Mouse (Mus musculus) frontal cortex, postnatal 36 days (tissue): Measurements from ENCODE around the gene Gm7075.
"Not testable (repeated sequence)": the region's sequence is repeated elsewhere in the genome, so short reads cannot be mapped to it uniquely, and the experiment has no call there.

Experiments used
- DNase-seq, 2 experiments: peaks; one replicate each; pipeline ENCODE4 v3.0.0; 2022; ENCODE audit warnings: low spot score in 2 of 2

Gm7075 gene

GRCm38 (mm10) chr10:63421739-63422735 lies at the start of gene Gm7075:
Gene Gm7075, minus strand, starts transcription at chr10:63421789.
- DNase-seq: peak; percentile 18 to 24

GRCm38 (mm10) chr10:63460935-63461334 lies 39.3 kb upstream of the Gm7075 start:
- DNase-seq: no peak

DNA sequence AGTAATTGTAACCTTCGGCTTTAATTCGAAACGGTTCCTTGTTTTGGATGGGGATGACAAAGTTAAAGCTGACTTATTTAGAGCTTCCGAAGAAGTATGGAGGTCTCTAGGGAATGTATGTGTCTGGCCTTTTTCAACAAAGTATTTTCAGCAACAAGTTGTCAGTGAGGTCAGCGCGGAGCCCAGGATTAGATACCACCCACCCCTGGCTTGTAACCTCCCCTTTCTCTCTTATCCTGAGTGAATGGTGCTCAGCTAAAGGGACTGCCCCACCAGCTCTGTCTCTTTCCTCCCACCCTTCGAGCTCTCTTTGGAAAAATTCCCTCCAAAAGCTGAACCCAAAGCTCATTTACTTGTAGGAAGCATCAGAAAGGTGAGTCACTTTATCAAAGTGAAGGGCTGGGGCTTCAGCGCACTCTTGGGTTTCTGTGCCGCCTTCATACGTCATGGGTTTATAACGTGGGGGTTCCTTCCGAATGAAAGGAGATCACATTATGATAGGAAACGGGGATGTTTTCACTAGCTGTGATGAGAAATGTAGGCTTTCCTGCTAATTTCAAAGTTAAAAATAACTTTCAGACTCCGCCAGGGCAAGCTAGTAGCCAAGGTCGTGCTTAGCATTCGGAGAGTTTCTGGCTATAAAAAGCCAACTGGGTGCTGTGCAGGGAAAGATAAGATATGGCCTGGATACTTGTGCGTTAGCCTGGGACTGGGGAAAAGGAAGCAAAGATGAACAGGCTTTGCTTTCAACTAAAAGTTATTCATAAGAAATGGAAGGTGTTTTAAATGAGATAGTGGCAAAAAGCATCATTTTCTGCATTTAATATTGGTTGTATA lies 35.9 kb upstream of the Gm7075 start:
- no peak for DNase-seq

DNA sequence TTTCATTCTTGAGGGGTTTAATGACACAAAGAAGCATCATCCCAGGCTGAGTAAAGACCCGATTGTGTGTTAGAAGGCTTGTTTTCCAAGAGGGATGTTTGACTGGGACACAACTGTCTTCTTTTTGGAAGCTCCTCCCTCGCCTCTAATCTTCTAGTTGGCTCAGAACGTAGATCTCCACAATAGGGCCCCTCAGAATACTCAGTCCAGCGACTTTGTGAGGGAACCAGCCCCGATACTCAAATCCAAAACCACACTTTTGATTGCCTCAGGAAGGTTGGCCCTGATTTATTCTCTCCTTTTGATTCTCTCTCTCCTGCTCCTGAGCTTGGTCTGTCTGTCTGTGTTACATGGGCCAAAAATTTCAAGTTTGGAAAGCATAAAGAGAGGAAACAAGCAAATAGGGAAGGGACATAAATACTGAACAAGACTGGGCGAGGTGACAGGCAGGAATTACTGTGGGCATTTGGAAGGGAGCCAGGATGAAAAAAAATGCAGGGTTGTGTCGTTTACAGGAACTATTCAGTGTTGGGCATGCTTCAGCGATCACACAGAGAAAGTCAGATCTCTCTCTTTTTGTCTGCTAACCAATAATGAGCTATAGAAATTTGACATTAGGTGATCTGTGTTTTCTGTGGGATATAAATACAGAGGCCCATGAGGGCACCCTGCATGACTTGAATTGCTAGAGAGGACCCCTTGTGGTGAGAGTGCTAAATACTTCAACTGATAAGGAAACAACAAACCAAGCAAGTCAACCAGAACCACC lies 33.7 kb upstream of the Gm7075 start:
- DNase-seq: no peak

- DNase-seq: no peak
Observed at GRCm38 (mm10) chr10:63453926-63454325, 32.3 kb upstream of the Gm7075 start.

- DNase-seq: not testable (repeated sequence)
Observed at GRCm38 (mm10) chr10:63444602-63445387, 23.2 kb upstream of the Gm7075 start.

- no peak for DNase-seq
Observed at GRCm38 (mm10) chr10:63439694-63440228, 18.2 kb upstream of the Gm7075 start.

DNA sequence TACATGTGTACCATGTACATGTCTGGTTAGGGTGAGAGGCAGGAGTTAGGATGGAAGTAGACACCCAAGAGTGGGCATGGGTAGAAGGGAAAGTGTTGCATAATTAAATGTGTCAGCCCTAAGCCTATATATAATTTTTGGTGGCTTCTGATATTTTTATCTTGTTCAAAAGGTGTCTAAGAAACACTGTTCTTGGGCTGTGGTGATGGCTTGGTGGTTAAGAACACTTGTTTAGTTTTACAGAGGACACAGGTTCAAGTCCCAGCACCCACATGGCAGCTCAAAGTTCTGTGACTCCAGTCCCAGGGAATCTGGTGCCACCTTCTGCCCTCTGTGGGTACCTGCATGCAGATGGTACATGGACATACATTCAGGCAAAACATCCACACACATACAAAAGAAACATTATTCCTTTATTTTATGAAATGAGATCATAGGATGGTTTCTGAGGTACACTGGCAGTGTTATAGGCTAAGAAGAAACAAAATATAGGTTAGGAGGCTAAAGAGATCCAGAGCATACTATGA lies 17.2 kb upstream of the Gm7075 start:
- no peak for DNase-seq

- DNase-seq: no peak
Observed at GRCm38 (mm10) chr10:63432887-63433286, 11.3 kb upstream of the Gm7075 start.

GRCm38 (mm10) chr10:63432099-63432498 lies 10.5 kb upstream of the Gm7075 start:
- no peak for DNase-seq

GRCm38 (mm10) chr10:63431221-63431736 lies 9.7 kb upstream of the Gm7075 start:
- no peak for DNase-seq

- DNase-seq: peak; percentile 80 to 88
Observed at GRCm38 (mm10) chr10:63429785-63430305, 8.3 kb upstream of the Gm7075 start, which contains the start of gene Ctnna3. Gene Ctnna3, plus strand, starts transcription at chr10:63430098.

- DNase-seq: peak; percentile 100
Observed at GRCm38 (mm10) chr10:63429380-63429779, 7.8 kb upstream of the Gm7075 start.

DNA sequence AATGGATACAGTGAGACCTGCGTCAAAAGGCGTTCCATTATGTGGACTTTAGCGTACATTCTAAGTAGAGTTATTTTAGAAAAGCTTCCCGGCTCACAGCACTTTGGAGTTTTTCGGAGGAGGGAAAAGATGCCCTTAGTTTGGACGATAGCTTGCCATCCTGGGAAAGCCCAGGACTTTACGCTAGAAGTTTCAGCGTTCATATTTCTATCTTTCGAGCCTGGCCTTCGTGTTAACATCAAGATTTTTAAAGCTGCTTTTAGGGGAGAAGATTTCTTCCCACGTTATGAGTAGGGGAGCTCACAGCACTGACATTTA lies 7.4 kb upstream of the Gm7075 start:
- no peak for DNase-seq

- peak; percentile 43 to 46 for DNase-seq
Observed at GRCm38 (mm10) chr10:63428243-63429022, 6.8 kb upstream of the Gm7075 start.

GRCm38 (mm10) chr10:63427146-63427545 lies 5.6 kb upstream of the Gm7075 start:
- DNase-seq: no peak

DNA sequence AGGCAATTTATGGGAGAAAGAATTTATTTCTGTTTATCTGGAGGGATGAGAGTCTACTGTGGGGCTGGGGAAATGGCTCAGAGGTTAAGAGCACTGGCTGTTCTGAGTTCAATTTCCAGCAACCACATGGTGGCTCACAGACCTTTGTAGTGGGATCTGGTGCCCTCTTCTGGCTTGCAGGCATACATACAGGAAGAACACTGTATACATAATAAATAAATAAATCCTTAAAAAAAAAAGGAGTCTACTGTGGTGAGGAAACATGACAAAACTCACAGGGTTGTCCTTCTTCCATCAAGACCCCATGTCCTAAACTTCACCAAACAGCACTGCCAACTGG lies 2.9 kb upstream of the Gm7075 start:
- peak in 1 of 2 experiments; percentile 37 for DNase-seq

DNA sequence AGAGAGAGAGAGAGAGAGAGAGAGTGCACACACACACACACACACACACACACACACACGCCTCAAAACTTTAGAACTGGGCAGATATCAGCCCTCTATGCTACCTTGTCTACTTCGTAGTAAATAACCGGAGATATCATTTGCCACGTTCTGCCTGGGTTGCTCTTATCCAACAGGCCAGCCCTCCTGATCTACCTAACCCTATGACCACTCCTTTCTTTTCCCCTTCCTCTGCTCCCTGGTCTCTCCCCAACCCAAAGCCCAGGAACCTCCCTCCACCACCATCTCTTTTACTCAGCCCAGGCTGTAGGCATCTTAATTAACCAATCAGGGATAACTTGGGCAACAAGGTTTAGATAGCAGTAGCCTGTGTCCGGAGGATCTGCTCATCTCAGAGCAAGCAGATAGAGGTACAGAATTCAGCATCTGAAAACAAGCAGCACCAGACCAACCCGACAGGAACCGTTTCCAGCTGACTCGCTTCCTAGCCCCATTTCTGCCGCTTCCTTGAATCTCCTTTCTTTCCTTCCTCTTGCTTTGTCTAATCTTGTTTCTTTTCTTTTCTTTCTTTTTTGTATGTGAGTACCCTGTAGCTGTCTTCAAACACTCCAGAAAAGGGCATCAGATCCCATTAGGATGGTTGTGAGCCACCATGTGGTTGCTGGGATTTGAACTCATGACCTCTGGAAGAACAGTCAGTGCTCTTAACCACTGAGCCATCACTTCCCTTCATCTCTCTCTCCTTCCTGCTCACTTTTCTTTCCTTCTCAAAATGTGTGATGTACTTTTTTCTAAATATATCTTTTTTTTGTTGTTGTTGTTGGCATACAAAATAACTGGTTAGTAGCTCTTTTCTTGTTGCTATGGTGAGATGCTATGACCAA lies 2.2 kb upstream of the Gm7075 start:
- no peak for DNase-seq

- DNase-seq: no peak
Observed at GRCm38 (mm10) chr10:63422736-63422992, 1.1 kb upstream of the Gm7075 start.
